Mouse (Mus musculus): ENCODE results near the gene Itga10.

DNA sequence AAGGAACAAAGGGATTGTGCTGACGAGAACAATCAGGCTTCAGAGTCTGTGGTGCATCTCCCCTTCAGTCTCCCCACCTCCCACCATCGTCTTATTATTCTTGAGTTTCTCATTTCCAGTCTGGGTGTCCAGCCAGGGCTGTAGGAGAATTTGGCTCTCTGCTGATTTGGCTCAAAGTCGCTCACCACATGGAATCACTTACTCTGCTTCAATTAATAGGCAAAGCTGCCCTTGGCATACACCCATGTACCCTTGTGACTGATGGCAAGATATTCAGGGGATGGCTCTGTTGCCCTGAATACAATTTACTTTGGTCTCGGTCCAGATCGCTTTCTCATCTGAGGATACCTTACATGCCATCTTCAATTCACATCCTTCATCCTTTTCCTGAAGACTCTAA, 42.1 kb upstream of the Itga10 start:
- TF ChIP-seq GATA1 (IDR thresholded peaks at IDR 0.05; ENCODE audit: borderline replicate concordance, low read length) (no peak), FLI1 (IDR thresholded peaks at IDR 0.05; ENCODE audit: low read length) (no peak)

All from megakaryocyte, embryonic 14.5 days (primary cell).